Mouse (Mus musculus) kidney, embryonic 14.5 days (tissue): Measurements from ENCODE around the gene Wdr48. TPM values are rescaled to one million over a fixed set of nuclear protein-coding genes. Genes with fewer than 3 reads are reported as not detected.

ENCODE experiments used
- ATAC-seq: fragments of 200-750 bp; cut with Nextera tagmentation; 2 replicates; pipeline ENCODE4 v1.8.0; 2017; ENCODE audit warnings: moderate number of reproducible peaks, mild to moderate bottlenecking, moderate TSS enrichment, moderate library complexity; ENCODE audit not compliant: low FRiP score, low TSS enrichment
- H3K27ac ChIP-seq: fragments of 300-500 bp; sonication (generic); 2 replicates; pipeline ENCODE4 v1.5.1; 2014; ENCODE audit warnings: low read depth, mild to moderate bottlenecking, low read length, moderate library complexity, mixed read lengths
- H3K27me3 ChIP-seq: fragments of 300-500 bp; sonication (generic); 2 replicates; pipeline ENCODE4 v1.6.1; 2014; ENCODE audit warnings: mild to moderate bottlenecking, low read length; ENCODE audit not compliant: control insufficient read depth, insufficient read depth
- H3K36me3 ChIP-seq: fragments of 300-500 bp; sonication (generic); 2 replicates; pipeline ENCODE4 v1.6.1; 2014; ENCODE audit warnings: low read length, mixed read lengths; ENCODE audit not compliant: control insufficient read depth, insufficient read depth
- H3K4me1 ChIP-seq: fragments of 300-500 bp; sonication (generic); 2 replicates; pipeline ENCODE4 v1.6.1; 2014; ENCODE audit warnings: low read length, mixed read lengths; ENCODE audit not compliant: control insufficient read depth, insufficient read depth
- H3K4me2 ChIP-seq: fragments of 300-500 bp; sonication (generic); replicated peaks from 2 replicates; pipeline ENCODE4 v1.6.1; 2014; ENCODE audit warnings: low read depth, mild to moderate bottlenecking, low read length
- H3K4me3 ChIP-seq: fragments of 300-500 bp; sonication (generic); 2 replicates; pipeline ENCODE4 v1.5.1; 2014; ENCODE audit warnings: mild to moderate bottlenecking, low read length
- H3K9ac ChIP-seq: fragments of 300-500 bp; sonication (generic); 2 replicates; pipeline ENCODE4 v1.6.1; 2014; ENCODE audit warnings: low read depth, mild to moderate bottlenecking, low read length, moderate library complexity
- H3K9me3 ChIP-seq: fragments of 300-500 bp; sonication (generic); 2 replicates; pipeline ENCODE4 v1.6.1; 2016; ENCODE audit warnings: low read length; ENCODE audit not compliant: control insufficient read depth
- WGBS: fragments of 180-500 bp; shearing (Covaris S2); extraction: QIAGEN DNeasy Blood & Tissue Kit; methylation state at CpG from one replicate; pipeline ENCODE4 v1.1.7; 2014; 5-methylcytosine and 5-hydroxymethylcytosine counted together
- polyA plus RNA-seq: library from polyadenylated mRNA; unstranded; fragments of >200 nt; fragmentation: Nextera tagmentation; extraction: Ambion mirVana; gene quantifications from 2 replicates; pipeline ENCODE4 v1.2.1, GENCODE M21; 2014

Wdr48 gene
- polyA plus RNA-seq, 1 experiment from 2014 or later, result 58.4 TPM

DNA sequence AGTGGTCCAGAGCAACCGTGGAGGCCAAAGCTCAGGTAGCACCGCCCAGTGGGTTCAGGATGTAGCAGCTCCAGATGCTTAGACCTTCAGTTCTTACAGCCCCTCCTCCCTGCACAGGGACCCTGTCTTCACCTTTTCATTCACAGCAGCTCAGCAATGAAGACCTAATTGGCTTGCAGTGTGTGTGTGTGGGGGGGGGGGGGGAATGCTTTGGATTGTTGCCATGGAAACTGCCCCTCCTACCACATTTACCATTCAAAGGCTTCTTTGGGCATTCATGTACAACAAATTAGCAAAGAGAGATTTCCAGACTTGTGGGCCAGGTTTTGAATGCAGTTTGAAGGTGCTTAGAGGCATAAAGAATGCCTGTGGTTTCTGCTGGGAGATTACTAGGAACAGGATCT lies 5.8 kb upstream of the Wdr48 start:
- H3K27me3 ChIP-seq, result no peaks in the 10 kb centered on the region
- no peak overlapping the region for H3K9ac ChIP-seq
- H3K4me3 ChIP-seq, result no peak overlapping the region
- H3K27ac ChIP-seq, result no peak overlapping the region
- WGBS, result 51% methylated on average over 2 of the region's 2 CpGs
- H3K9me3 ChIP-seq, result no peaks in the 10 kb centered on the region
- ATAC-seq, result peak; percentile 79
- no peaks in the 10 kb centered on the region for H3K4me1 ChIP-seq
- no peaks in the 10 kb centered on the region for H3K36me3 ChIP-seq
- no peak overlapping the region for H3K4me2 ChIP-seq

DNA sequence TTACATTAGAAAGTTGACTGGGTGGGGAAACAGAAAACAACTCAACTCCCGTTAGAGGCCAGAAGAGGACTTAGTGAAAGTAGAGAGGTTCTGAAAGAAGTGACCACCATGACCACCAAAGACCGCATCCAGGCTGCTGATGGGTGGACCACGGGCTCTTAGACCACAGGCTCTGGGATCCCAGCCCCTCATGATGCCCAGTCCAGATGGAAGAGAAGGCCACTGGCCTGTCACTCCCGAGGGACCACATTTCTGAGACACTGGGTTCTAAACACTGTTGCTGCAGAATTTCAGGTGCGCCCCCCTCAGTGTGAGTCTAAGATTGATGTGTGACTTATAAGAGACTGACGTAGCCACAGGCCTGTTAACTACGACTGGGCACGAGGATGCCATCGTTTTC lies 5.2 kb upstream of the Wdr48 start:
- Histone ChIP-seq H3K9ac (no peak overlapping the region), H3K9me3 (no peaks in the 10 kb centered on the region), H3K4me2 (no peak overlapping the region), H3K27me3 (no peaks in the 10 kb centered on the region), H3K36me3 (no peaks in the 10 kb centered on the region), H3K4me3 (no peak overlapping the region), H3K27ac (no peak overlapping the region), H3K4me1 (no peaks in the 10 kb centered on the region)
- no peak for ATAC-seq
- WGBS, result 81% methylated on average over 9 of the region's 9 CpGs

DNA sequence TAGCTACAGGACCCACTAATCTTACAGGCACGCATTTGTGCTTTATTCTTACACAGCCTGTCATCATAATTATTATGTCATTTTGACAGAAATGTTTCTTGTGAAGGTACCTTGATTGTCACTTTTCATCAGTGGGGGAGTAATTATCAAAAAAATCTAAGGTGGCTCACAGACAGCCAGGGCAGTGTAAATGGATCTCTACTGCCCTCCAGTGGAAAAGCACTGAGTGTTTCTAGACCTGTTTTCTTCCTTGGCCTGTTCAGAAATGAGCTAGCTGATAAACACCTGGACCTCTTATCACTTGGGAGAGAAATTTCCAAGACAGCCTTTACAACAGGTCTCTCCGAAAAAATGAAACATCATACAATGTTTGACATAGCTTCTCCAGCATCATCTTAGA lies 4.0 kb upstream of the Wdr48 start:
- H3K36me3 ChIP-seq, result no peaks in the 10 kb centered on the region
- H3K9me3 ChIP-seq, result no peaks in the 10 kb centered on the region
- H3K27ac ChIP-seq, result no peak overlapping the region
- no peak overlapping the region for H3K9ac ChIP-seq
- ATAC-seq, result no peak
- H3K27me3 ChIP-seq, result no peaks in the 10 kb centered on the region
- H3K4me1 ChIP-seq, result peaks cover 2% of the 10 kb centered on the region; the same call in 1 of the 2 replicates
- WGBS, result 39% methylated on average over 2 of the region's 2 CpGs
- H3K4me2 ChIP-seq, result no peak overlapping the region
- H3K4me3 ChIP-seq, result no peak overlapping the region

DNA sequence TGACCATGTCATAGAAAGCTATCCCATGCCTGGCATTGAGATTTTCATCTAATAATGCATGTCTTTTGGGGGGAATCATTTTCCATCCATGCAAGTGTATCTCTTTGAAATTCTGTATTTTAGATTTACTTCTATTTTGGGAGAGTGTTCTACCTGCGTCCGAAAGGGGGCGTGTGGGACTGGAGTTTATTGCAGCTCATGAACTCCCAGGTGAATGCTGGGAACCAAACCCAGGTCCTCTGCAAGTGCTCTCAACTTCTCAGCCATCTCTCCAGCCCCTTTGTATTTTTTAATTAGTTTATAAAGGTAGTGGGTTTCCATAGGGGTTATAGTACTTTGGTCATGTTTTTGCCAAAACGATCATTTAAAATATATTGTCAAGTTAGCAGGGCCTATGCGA lies 797 bp upstream of the Wdr48 start:
- H3K36me3 ChIP-seq, result no peaks in the 10 kb centered on the region
- H3K27me3 ChIP-seq, result no peaks in the 10 kb centered on the region
- peak overlapping the region; percentile 70; the same call in 1 of the 2 replicates for H3K27ac ChIP-seq
- H3K9me3 ChIP-seq, result no peaks in the 10 kb centered on the region
- no peak for ATAC-seq
- H3K4me1 ChIP-seq, result peaks cover 8% of the 10 kb centered on the region; the same call in 1 of the 2 replicates
- H3K4me2 ChIP-seq, result peak overlapping the region; percentile 89; the same call in 1 of the 2 replicates
- peak overlapping the region; percentile 87; the same call in 1 of the 2 replicates for H3K9ac ChIP-seq
- no peak overlapping the region; the same call in 1 of the 2 replicates for H3K4me3 ChIP-seq
- 87% methylated on average over 5 of the region's 5 CpGs for WGBS

DNA sequence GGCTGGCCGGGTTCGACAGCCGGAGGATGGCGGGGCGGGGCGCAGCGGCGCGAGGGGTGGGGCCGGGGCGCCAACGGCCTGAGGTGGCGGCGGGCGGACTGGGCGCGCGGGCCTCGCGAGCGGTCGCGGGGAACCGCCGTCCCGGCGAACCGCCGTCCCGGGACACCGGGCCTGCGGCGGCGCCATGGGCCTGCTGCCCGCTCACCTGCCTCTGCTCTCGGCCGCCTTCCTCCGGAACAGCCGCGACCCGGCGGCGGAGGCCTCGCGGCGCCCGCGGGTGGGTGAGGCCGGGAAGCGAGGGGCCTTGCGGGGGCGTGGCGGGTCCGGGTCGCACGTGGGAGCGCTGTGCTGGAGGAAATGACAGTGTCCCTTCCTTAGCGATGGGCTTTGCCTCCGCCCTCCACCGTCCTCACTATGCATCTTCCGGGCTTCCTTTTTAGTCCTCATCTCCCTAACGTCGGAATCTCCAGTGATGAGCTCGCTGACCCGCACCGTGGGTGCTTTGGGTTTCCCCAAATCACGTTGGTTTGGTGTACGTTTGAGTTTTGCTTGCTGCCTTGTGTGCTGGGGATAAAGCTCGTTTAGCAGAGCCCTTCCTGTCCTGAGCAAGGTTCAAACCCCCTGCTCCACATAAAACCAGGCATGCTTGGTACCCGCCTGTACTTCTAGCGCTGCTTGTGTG lies 503 bp downstream of the Wdr48 start:
- Histone ChIP-seq H3K4me2 (peak overlapping the region; percentile 89), H3K27ac (peak overlapping the region; percentile 70), H3K9ac (peak overlapping the region; percentile 87), H3K27me3 (no peaks in the 10 kb centered on the region), H3K4me1 (peaks cover 8% of the 10 kb centered on the region; the same call in 1 of the 2 replicates), H3K36me3 (peaks cover 4% of the 10 kb centered on the region; the same call in 1 of the 2 replicates), H3K9me3 (no peaks in the 10 kb centered on the region), H3K4me3 (peak overlapping the region; percentile 96)
- 1% methylated on average over 31 of the region's 71 CpGs for WGBS
- ATAC-seq, result peak; percentile 75

DNA sequence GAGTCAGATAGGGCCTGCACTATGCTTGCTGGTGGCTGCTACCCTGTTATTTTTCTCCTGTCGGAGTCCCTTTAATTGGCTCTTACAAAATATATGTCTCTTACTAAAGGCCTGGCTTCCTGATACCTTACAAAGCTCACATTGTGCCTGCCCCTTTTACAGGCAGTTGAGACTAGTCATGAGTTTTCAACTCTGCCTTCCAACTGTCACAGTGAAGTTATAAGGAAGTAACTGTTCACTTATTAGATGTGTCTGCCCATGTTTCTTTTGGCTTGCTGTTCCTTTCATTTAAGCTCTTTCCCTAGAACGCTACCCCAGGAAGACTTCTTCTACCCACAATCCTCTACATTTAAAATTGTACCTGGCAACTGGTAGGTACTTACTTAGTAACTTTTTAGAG lies 4.8 kb downstream of the Wdr48 start:
- peaks cover 8% of the 10 kb centered on the region; the same call in 1 of the 2 replicates for H3K4me1 ChIP-seq
- WGBS, result 93% methylated on average over 2 of the region's 2 CpGs
- no peak for ATAC-seq
- peaks cover 28% of the 10 kb centered on the region for H3K36me3 ChIP-seq
- H3K4me3 ChIP-seq, result no peak overlapping the region
- H3K27ac ChIP-seq, result no peak overlapping the region
- H3K9me3 ChIP-seq, result no peaks in the 10 kb centered on the region
- no peak overlapping the region for H3K9ac ChIP-seq
- H3K27me3 ChIP-seq, result no peaks in the 10 kb centered on the region
- no peak overlapping the region for H3K4me2 ChIP-seq

DNA sequence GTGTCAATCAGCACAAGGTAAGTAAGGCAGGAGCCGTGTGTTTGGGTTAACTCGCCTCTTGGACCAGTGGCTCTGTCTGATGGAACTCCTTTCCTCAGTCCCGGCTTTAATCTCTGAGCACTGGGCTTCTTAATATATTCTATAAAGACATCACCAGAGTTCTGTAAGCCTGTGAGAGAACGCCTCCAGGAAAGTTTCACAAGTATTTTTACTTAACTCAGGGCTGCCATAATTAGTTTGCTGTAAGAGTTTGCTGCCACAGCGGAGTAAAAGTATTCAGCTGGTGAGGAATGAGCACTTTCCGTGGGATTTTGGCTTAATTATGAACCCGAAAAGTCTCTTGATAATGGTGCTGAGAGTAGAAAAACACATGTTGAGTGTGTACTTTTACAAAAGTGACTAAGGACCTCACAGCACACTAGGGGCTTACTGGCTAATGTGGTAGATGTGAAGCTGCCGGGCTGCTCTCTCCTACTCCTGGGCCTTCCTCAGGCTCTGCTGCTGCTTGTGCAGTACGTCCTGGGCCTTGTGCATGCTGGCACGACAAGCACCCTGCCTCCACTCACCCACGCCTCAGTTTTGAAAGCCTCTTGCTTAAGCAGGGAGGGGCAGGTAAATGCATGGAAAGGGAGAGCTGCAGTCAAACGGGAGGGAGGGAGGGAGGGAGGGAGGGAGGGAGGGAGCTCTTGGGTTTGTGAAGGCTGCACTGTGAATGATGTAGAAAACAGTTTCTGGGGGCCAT lies 7.9 kb downstream of the Wdr48 start:
- H3K9ac ChIP-seq, result no peak overlapping the region
- peaks cover 58% of the 10 kb centered on the region for H3K36me3 ChIP-seq
- no peak for ATAC-seq
- H3K27ac ChIP-seq, result no peak overlapping the region
- no peak overlapping the region for H3K4me3 ChIP-seq
- no peaks in the 10 kb centered on the region for H3K4me1 ChIP-seq
- H3K9me3 ChIP-seq, result no peaks in the 10 kb centered on the region
- no peaks in the 10 kb centered on the region for H3K27me3 ChIP-seq
- no peak overlapping the region for H3K4me2 ChIP-seq
- WGBS, result 86% methylated on average over 12 of the region's 12 CpGs

DNA sequence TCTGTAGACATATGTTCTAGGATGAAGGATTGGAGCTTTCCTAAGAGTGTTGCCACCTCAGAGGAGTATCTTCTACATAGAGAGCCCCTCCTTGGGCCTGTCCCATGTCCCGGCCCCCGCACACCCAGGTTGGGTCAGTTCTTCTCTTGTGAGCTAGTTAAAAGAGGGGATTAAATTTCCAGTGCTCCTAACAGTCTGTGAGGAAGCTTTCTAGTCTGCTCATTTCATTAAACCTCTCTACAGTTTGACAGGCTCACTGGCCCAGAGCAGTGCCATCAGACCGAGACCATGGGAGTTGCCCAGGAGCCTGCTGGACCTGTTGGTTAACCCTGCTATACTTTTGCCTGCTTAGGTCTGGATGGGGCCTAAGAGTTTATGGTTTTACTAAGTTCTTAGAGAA lies 14.0 kb downstream of the Wdr48 start:
- Histone ChIP-seq H3K4me2 (no peak overlapping the region), H3K27ac (no peak overlapping the region), H3K36me3 (peaks cover 94% of the 10 kb centered on the region), H3K9ac (no peak overlapping the region), H3K9me3 (no peaks in the 10 kb centered on the region), H3K27me3 (no peaks in the 10 kb centered on the region), H3K4me1 (no peaks in the 10 kb centered on the region), H3K4me3 (no peak overlapping the region)
- peak; percentile 87 for ATAC-seq
- WGBS, result 64% methylated on average over 3 of the region's 3 CpGs

DNA sequence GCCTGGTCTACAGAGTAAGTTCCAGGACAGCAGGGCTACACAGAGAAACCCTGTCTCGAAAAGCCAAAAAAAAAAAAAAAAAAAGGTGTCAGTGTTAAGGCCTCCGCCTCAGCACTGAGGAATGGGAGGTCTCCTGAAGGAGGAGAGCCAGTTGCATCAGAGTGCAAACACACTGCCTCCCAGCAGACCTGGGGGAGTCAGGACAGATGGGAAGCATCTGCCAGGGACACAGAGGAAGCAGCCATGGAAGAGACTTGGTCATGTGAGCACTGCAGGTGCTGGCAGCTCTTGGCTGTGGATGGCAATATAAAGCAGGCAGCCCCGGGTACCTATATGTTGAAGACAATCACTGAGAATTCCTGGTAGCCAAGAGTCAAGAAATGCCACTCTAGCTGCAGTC lies 15.3 kb downstream of the Wdr48 start:
- no peaks in the 10 kb centered on the region for H3K4me1 ChIP-seq
- no peak overlapping the region for H3K4me2 ChIP-seq
- H3K27ac ChIP-seq, result no peak overlapping the region
- H3K9ac ChIP-seq, result no peak overlapping the region
- H3K9me3 ChIP-seq, result no peaks in the 10 kb centered on the region
- H3K27me3 ChIP-seq, result no peaks in the 10 kb centered on the region
- no peak overlapping the region for H3K4me3 ChIP-seq
- WGBS, result 83% methylated on average over 3 of the region's 3 CpGs
- peaks cover 94% of the 10 kb centered on the region for H3K36me3 ChIP-seq
- no peak for ATAC-seq
